Mouse (Mus musculus) lung, embryonic 14.5 days (tissue): ENCODE measurements around the gene Odf2. TPM values are rescaled to one million over a fixed set of nuclear protein-coding genes. Genes with fewer than 3 reads are reported as not detected.
A peak's percentile ranks its signal among the peaks of the same experiment; 100 is the strongest.

ENCODE experiments used
- ATAC-seq: fragments of 200-750 bp; cut with Nextera tagmentation; 2 replicates; pipeline ENCODE4 v1.8.0; 2017; ENCODE audit warnings: mild to moderate bottlenecking, moderate TSS enrichment, moderate library complexity; ENCODE audit not compliant: insufficient read depth
- DNase-seq: peaks from one replicate; pipeline ENCODE4 v3.0.0-alpha.2; 2015
- H3K27ac ChIP-seq: fragments of 300-500 bp; sonication (generic); 2 replicates; pipeline ENCODE4 v1.5.1; 2014; ENCODE audit warnings: low read depth, mild to moderate bottlenecking, moderate library complexity
- H3K27me3 ChIP-seq: fragments of 300-500 bp; sonication (generic); 2 replicates; pipeline ENCODE4 v1.6.1; 2014; ENCODE audit warnings: low read length, control low read depth; ENCODE audit not compliant: insufficient read depth
- H3K36me3 ChIP-seq: fragments of 300-500 bp; sonication (generic); 2 replicates; pipeline ENCODE4 v1.6.1; 2014; ENCODE audit warnings: control low read depth; ENCODE audit not compliant: insufficient read depth
- H3K4me1 ChIP-seq: fragments of 300-500 bp; sonication (generic); 2 replicates; pipeline ENCODE4 v1.6.1; 2014; ENCODE audit warnings: antibody characterized with exemption, control low read depth; ENCODE audit not compliant: insufficient read depth
- H3K4me2 ChIP-seq: fragments of 300-500 bp; sonication (generic); 2 replicates; pipeline ENCODE4 v1.6.1; 2014; ENCODE audit warnings: mild to moderate bottlenecking
- H3K4me3 ChIP-seq: fragments of 300-500 bp; sonication (generic); 2 replicates; pipeline ENCODE4 v1.5.1; 2014; ENCODE audit warnings: low read depth, low read length
- H3K9ac ChIP-seq: fragments of 300-500 bp; sonication (generic); 2 replicates; pipeline ENCODE4 v1.6.1; 2014
- H3K9me3 ChIP-seq: fragments of 300-500 bp; sonication (generic); 2 replicates; pipeline ENCODE4 v1.6.1; 2016; ENCODE audit warnings: low read depth, low read length, control low read depth
- CTCF ChIP-seq: IDR thresholded peaks from 2 replicates; pipeline ENCODE4 v1.5.1; 2016; ENCODE audit warnings: antibody characterized with exemption, low read depth
- WGBS: fragments of 180-500 bp; shearing (Covaris S2); extraction: QIAGEN DNeasy Blood & Tissue Kit; methylation state at CpG from one replicate; pipeline ENCODE4 v1.1.7; 2014; 5-methylcytosine and 5-hydroxymethylcytosine counted together
- polyA plus RNA-seq: library from polyadenylated mRNA; unstranded; fragments of >200 nt; fragmentation: Nextera tagmentation; extraction: Ambion mirVana; gene quantifications from 2 replicates; pipeline ENCODE4 v1.2.1, GENCODE M21; 2014

Odf2 gene
- polyA plus RNA-seq, 1 experiment from 2014 or later = 73.1 TPM

GRCm38 (mm10) chr2:29846061-29846853, 42.8 kb upstream of the Odf2 start:
- 8% methylated on average over 47 of the region's 47 CpGs for WGBS
- no peaks in the 10 kb centered on the region for H3K9me3 ChIP-seq
- peak overlapping the region; percentile 20 for H3K4me3 ChIP-seq
- peaks cover 54% of the 10 kb centered on the region for H3K27me3 ChIP-seq
- H3K4me1 ChIP-seq = no peaks in the 10 kb centered on the region
- ATAC-seq = no peak
- peak overlapping the region; percentile 39; the same call in 1 of the 2 replicates for H3K4me2 ChIP-seq
- TF ChIP-seq CTCF = no peak
- H3K9ac ChIP-seq = no peak overlapping the region
- peaks cover 35% of the 10 kb centered on the region for H3K36me3 ChIP-seq
- H3K27ac ChIP-seq = no peak overlapping the region
- no peak for DNase-seq

GRCm38 (mm10) chr2:29846911-29847310, 42.1 kb upstream of the Odf2 start:
- H3K36me3 ChIP-seq = peaks cover 29% of the 10 kb centered on the region
- no peak for DNase-seq
- no peak for ATAC-seq
- no peak overlapping the region for H3K4me2 ChIP-seq
- H3K27me3 ChIP-seq = peaks cover 54% of the 10 kb centered on the region
- H3K9me3 ChIP-seq = no peaks in the 10 kb centered on the region
- H3K9ac ChIP-seq = no peak overlapping the region
- no peak for TF ChIP-seq CTCF
- no peak overlapping the region for H3K27ac ChIP-seq
- H3K4me3 ChIP-seq = no peak overlapping the region
- 47% methylated on average over 3 of the region's 3 CpGs for WGBS
- H3K4me1 ChIP-seq = no peaks in the 10 kb centered on the region

GRCm38 (mm10) chr2:29849041-29849440, 40.0 kb upstream of the Odf2 start:
- ATAC-seq = no peak
- H3K4me3 ChIP-seq = no peak overlapping the region
- H3K27ac ChIP-seq = no peak overlapping the region
- peaks cover 7% of the 10 kb centered on the region; the same call in 1 of the 2 replicates for H3K36me3 ChIP-seq
- H3K27me3 ChIP-seq = peaks cover 42% of the 10 kb centered on the region
- H3K4me1 ChIP-seq = no peaks in the 10 kb centered on the region
- 56% methylated on average over 8 of the region's 8 CpGs for WGBS
- H3K9ac ChIP-seq = no peak overlapping the region
- H3K4me2 ChIP-seq = no peak overlapping the region
- H3K9me3 ChIP-seq = no peaks in the 10 kb centered on the region
- no peak for TF ChIP-seq CTCF
- DNase-seq = no peak

- ATAC-seq = no peak
- Histone ChIP-seq H3K9ac (no peak overlapping the region), H3K4me1 (no peaks in the 10 kb centered on the region), H3K27me3 (peaks cover 33% of the 10 kb centered on the region), H3K4me3 (no peak overlapping the region), H3K4me2 (no peak overlapping the region), H3K9me3 (no peaks in the 10 kb centered on the region), H3K36me3 (0 out of 2 replicates have a peak, but pooled peaks cover 3% of the 10 kb centered on the region), H3K27ac (no peak overlapping the region)
- 41% methylated on average over 5 of the region's 5 CpGs for WGBS
- no peak for DNase-seq
- TF ChIP-seq CTCF = no peak
These were observed 39.1 kb upstream of the Odf2 start for GRCm38 (mm10) chr2:29849841-29850480.

GRCm38 (mm10) chr2:29852957-29853485, 36.0 kb upstream of the Odf2 start:
- no peaks in the 10 kb centered on the region for H3K4me1 ChIP-seq
- H3K27ac ChIP-seq = no peak overlapping the region
- ATAC-seq (no peak), DNase-seq (no peak)
- WGBS = 43% methylated on average over 4 of the region's 4 CpGs
- peaks cover 7% of the 10 kb centered on the region; the same call in 1 of the 2 replicates for H3K27me3 ChIP-seq
- no peak overlapping the region for H3K4me3 ChIP-seq
- no peak for TF ChIP-seq CTCF
- H3K36me3 ChIP-seq = no peaks in the 10 kb centered on the region
- H3K9ac ChIP-seq = no peak overlapping the region
- H3K4me2 ChIP-seq = no peak overlapping the region
- no peaks in the 10 kb centered on the region for H3K9me3 ChIP-seq

- no peaks in the 10 kb centered on the region for H3K9me3 ChIP-seq
- no peak overlapping the region for H3K27ac ChIP-seq
- H3K4me2 ChIP-seq = no peak overlapping the region
- WGBS = 60% methylated on average over 5 of the region's 5 CpGs
- no peaks in the 10 kb centered on the region for H3K36me3 ChIP-seq
- H3K4me3 ChIP-seq = no peak overlapping the region
- no peak overlapping the region for H3K9ac ChIP-seq
- H3K27me3 ChIP-seq = 0 out of 2 replicates have a peak, but pooled peaks cover 4% of the 10 kb centered on the region
- DNase-seq (no peak), ATAC-seq (no peak)
- no peak for TF ChIP-seq CTCF
- no peaks in the 10 kb centered on the region for H3K4me1 ChIP-seq
These were observed 35.3 kb upstream of the Odf2 start for GRCm38 (mm10) chr2:29853736-29854135.
